16 mouse cellular contexts compared by ENCODE assay signal in genomic region chr1:60344670-60345069, GRCm38 (mm10). TPM values are rescaled to one million over a fixed set of nuclear protein-coding genes. Genes with fewer than 3 reads are reported as not detected.
DNase-seq lines count a peak whose midpoint lies in the region; ATAC-seq and TF ChIP-seq lines count a peak whose summit lies in the region.
"Had no signal": no experiment of that assay in that cellular context is flagged by ENCODE, and none has a peak within 500 bp of the region (broad histone marks: within the 10 kb centered on the region; RNA-seq: fewer than 3 reads in every experiment).

No protein-coding gene starts in this region.

- no peak for ATAC-seq in heart, embryonic 14.5 days (ENCODE audit: insufficient number of reproducible peaks, insufficient read depth, low FRiP score, low read depth)
- ATAC-seq in kidney, postnatal 0 days (replicated peaks; ENCODE audit: low FRiP score, low read depth) = no peak
- ATAC-seq in liver, embryonic 12.5 days = no peak
- ATAC-seq: forebrain, embryonic 16.5 days had no signal

- no peak for TF ChIP-seq CTCF in kidney, postnatal 0 days (IDR thresholded peaks at IDR 0.05; ENCODE audit: low read depth)
- no peak for TF ChIP-seq CTCF in thymus, adult 2 months (IDR thresholded peaks at IDR 0.05; ENCODE audit: borderline replicate concordance, control insufficient read depth, extremely low read depth, insufficient read depth, low read length, poor library complexity)

- H3K4me2 ChIP-seq in heart, embryonic 14.5 days (ENCODE audit: low read length) = peak overlapping the region; percentile 79
- peak overlapping the region; percentile 79; the same call in 1 of the 2 replicates for H3K4me2 ChIP-seq in kidney, postnatal 0 days (ENCODE audit: low read length)
- peak overlapping the region; percentile 90 for H3K4me2 ChIP-seq in liver, embryonic 12.5 days

- H3K9me3 ChIP-seq in heart, embryonic 14.5 days (ENCODE audit: control insufficient read depth, low read length) = peaks cover 5% of the 10 kb centered on the region; the same call in 1 of the 2 replicates
- H3K9me3 ChIP-seq in kidney, postnatal 0 days (replicated peaks; ENCODE audit: low read length) = peaks cover 5% of the 10 kb centered on the region; the same call in 1 of the 2 replicates
- peaks cover 6% of the 10 kb centered on the region for H3K9me3 ChIP-seq in liver, embryonic 12.5 days (replicated peaks)

- DNase-seq in heart, postnatal 14 days = no peak
- DNase-seq in kidney, postnatal 0 days (ENCODE audit: low spot score) = peak; percentile 6
- DNase-seq in kidney, postnatal 14 days = no peak
- DNase-seq in MEL-GATA-1-ER (ENCODE audit: extremely low read depth, low read depth) = peak; percentile 17
- DNase-seq in thymus, adult 2 months = no peak
- DNase-seq in gastrocnemius, adult 18-20 months (ENCODE audit: low spot score) = no peak
- DNase-seq: cerebellum, adult 11-12 months; gastrocnemius, postnatal 14 days; kidney, adult 8-10 months; layer of hippocampus, adult 9-11 months; lung, adult 2 months; thymus, postnatal 36 days had no signal

- WGBS in heart, embryonic 14.5 days = 67% methylated on average over 6 of the region's 6 CpGs
- 82% methylated on average over 6 of the region's 6 CpGs for WGBS in kidney, postnatal 0 days
- 53% methylated on average over 6 of the region's 6 CpGs for WGBS in liver, embryonic 12.5 days (ENCODE audit: insufficient replicate concordance)
- WGBS in thymus, adult 2 months = 94% methylated on average over 6 of the region's 6 CpGs

- peak overlapping the region; percentile 8 to 33; a peak in 2 of 4 replicates for H3K27ac ChIP-seq in heart, embryonic 14.5 days (replicated peaks in 1 of 2; ENCODE audit: control insufficient read depth in 1 of 2, insufficient read depth in 1 of 2, low read depth in 2 of 2, low read length in 2 of 2)
- no peak overlapping the region for H3K27ac ChIP-seq in kidney, postnatal 0 days
- H3K27ac ChIP-seq in liver, embryonic 12.5 days = peak overlapping the region; percentile 90; the same call in 1 of the 2 replicates
- no peak overlapping the region for H3K27ac ChIP-seq in thymus, adult 2 months (ENCODE audit: control insufficient read depth, insufficient read depth, low read length)

- no peak overlapping the region for H3K4me3 ChIP-seq in heart, embryonic 14.5 days (ENCODE audit: control insufficient read depth in 1 of 2, insufficient read depth in 1 of 2, low read depth in 1 of 2, low read length in 2 of 2)
- H3K4me3 ChIP-seq in kidney, postnatal 0 days (replicated peaks; ENCODE audit: low read depth, low read length) = no peak overlapping the region
- peak overlapping the region; percentile 76; the same call in 1 of the 2 replicates for H3K4me3 ChIP-seq in liver, embryonic 12.5 days
- no peak overlapping the region for H3K4me3 ChIP-seq in thymus, adult 2 months (ENCODE audit: control insufficient read depth, insufficient read depth, low read length)

- no peaks in the 10 kb centered on the region for H3K36me3 ChIP-seq in heart, embryonic 14.5 days (ENCODE audit: control insufficient read depth, insufficient read depth, low read length)
- H3K36me3 ChIP-seq in kidney, postnatal 0 days (ENCODE audit: insufficient read depth, low read length) = no peaks in the 10 kb centered on the region
- H3K36me3 ChIP-seq in liver, embryonic 12.5 days = peaks cover 12% of the 10 kb centered on the region
- H3K36me3 ChIP-seq in thymus, adult 2 months (ENCODE audit: control insufficient read depth, insufficient read depth, low read length) = no peaks in the 10 kb centered on the region

- intact Hi-C loops in heart, postnatal 14 days (cut with DNase I) = loop anchor here (5.0 kb wide), 2 partner anchors 63 to 523 kb away; partner anchors contain the start of gene Abi2

- no peaks in the 10 kb centered on the region for H3K27me3 ChIP-seq in heart, embryonic 14.5 days (ENCODE audit: control insufficient read depth, insufficient read depth, low read length)
- H3K27me3 ChIP-seq in kidney, postnatal 0 days (ENCODE audit: insufficient read depth, low read length) = no peaks in the 10 kb centered on the region
- no peaks in the 10 kb centered on the region for H3K27me3 ChIP-seq in liver, embryonic 12.5 days (replicated peaks)
- no peaks in the 10 kb centered on the region for H3K27me3 ChIP-seq in thymus, adult 2 months (ENCODE audit: control insufficient read depth, insufficient read depth, low read length)
- H3K27me3 ChIP-seq: embryonic facial prominence, embryonic 13.5 days had no signal

- peaks cover 3 to 21% of the 10 kb centered on the region in 2 experiments; a peak in 3 of 4 replicates for H3K4me1 ChIP-seq in heart, embryonic 14.5 days (ENCODE audit: control insufficient read depth in 2 of 2, insufficient read depth in 2 of 2, low read length in 2 of 2)
- peaks cover 8% of the 10 kb centered on the region for H3K4me1 ChIP-seq in kidney, postnatal 0 days (replicated peaks; ENCODE audit: insufficient read depth, low read length)
- H3K4me1 ChIP-seq in liver, embryonic 12.5 days = peaks cover 21% of the 10 kb centered on the region
- H3K4me1 ChIP-seq in thymus, adult 2 months (replicated peaks; ENCODE audit: control insufficient read depth, insufficient read depth, low read length) = no peaks in the 10 kb centered on the region

- no peak overlapping the region for H3K9ac ChIP-seq in heart, embryonic 14.5 days (ENCODE audit: low read length)
- no peak overlapping the region for H3K9ac ChIP-seq in kidney, postnatal 0 days (ENCODE audit: low read depth, low read length)
- 0 out of 2 replicates have a peak overlapping the region, but pooled peaks have one; percentile 74 for H3K9ac ChIP-seq in liver, embryonic 12.5 days

- no peak for TF ChIP-seq POLR2A in thymus, adult 2 months (IDR thresholded peaks at IDR 0.05; ENCODE audit: control insufficient read depth, extremely low read depth, insufficient read depth, low read length, poor library complexity)

RNA-seq across cellular contexts. Expression of gene Cyp20a1, which starts 1.5 kb away (rescaled TPM):
- 20.4 and 22.8 TPM in 2 replicates for polyA plus RNA-seq in heart, embryonic 14.5 days (2014; fragmentation: Nextera tagmentation; extraction: Ambion mirVana)
- 10 to 100 TPM; 10.6 to 14.1 TPM for total RNA-seq in heart, postnatal 14 days (2021)
- polyA plus RNA-seq in kidney, postnatal 0 days (2015; fragmentation: Nextera tagmentation; extraction: Ambion mirVana) = 17.7 and 18.0 TPM in 2 replicates
- polyA plus RNA-seq in liver, embryonic 12.5 days (2016; fragmentation: Nextera tagmentation; extraction: Ambion mirVana) = 22.4 and 23.7 TPM in 2 replicates
- polyA plus RNA-seq in thymus, adult 2 months (2012; rRNA removed) = 2.3 and 2.4 TPM in 2 replicates
- 1 to 10 TPM; 4.8 to 5.6 TPM for total RNA-seq in gastrocnemius, adult 18-20 months (2021)

Comparison
In these comparisons a context has a peak if more than half of its experiments do, and no peak if none do; other contexts are left out.
1. DNase-seq: peak in kidney, postnatal 0 days (single experiment) and MEL-GATA-1-ER (single experiment); none in heart, postnatal 14 days (0 of 2), kidney, postnatal 14 days (single experiment), thymus, adult 2 months (single experiment) and gastrocnemius, adult 18-20 months (single experiment).
2. H3K27ac ChIP-seq: peak in heart, embryonic 14.5 days (2 of 2) and liver, embryonic 12.5 days (single experiment); none in kidney, postnatal 0 days (single experiment) and thymus, adult 2 months (single experiment).
3. Peak in every context shown above with its lines, with median percentiles within 50 percentile points of each other: H3K4me2 ChIP-seq.